Mouse (Mus musculus) bone marrow, adult 2 months (tissue): ENCODE measurements at regions not wholly inside any gene's neighbourhood (a gene's known extent, or its start where the extent isn't known, plus 50 kb on each side); places are given as distances from the start of the nearest gene placed in this dataset.

Source experiments
- H3K27ac ChIP-seq: fragments of 200-500 bp; 2 replicates; pipeline ENCODE4 v1.5.1; 2012; ENCODE audit warnings: low read depth, mild to moderate bottlenecking, control low read depth, inconsistent platforms, low read length; ENCODE audit not compliant: control insufficient read depth, poor library complexity, insufficient read depth
- H3K4me1 ChIP-seq: fragments of 200-500 bp; 2 replicates; pipeline ENCODE4 v1.6.1; 2011; ENCODE audit warnings: low read length; ENCODE audit not compliant: control insufficient read depth, insufficient read depth
- H3K4me3 ChIP-seq: fragments of 200-500 bp; replicated peaks from 2 replicates; pipeline ENCODE3; 2011; ENCODE audit warnings: mild to moderate bottlenecking, low read depth, low read length, control low read depth; ENCODE audit not compliant: control insufficient read depth
- CTCF ChIP-seq: fragments of 200-500 bp; IDR thresholded peaks from 2 replicates; pipeline ENCODE4 v1.5.1; 2011; ENCODE audit warnings: low read length, control low read depth; ENCODE audit not compliant: control insufficient read depth, insufficient read depth
- POLR2A ChIP-seq: fragments of 200-500 bp; IDR thresholded peaks from 2 replicates; pipeline ENCODE4 v1.6.1; 2011; ENCODE audit warnings: low read depth, mild to moderate bottlenecking, control low read depth, low read length, borderline replicate concordance; ENCODE audit not compliant: control insufficient read depth
- whole genome bisulfite sequencing: fragments of 180-500 bp; shearing (Covaris S2); methylation state at CpG from one replicate; pipeline ENCODE4 v1.1.7; 2018; 5-methylcytosine and 5-hydroxymethylcytosine counted together

- Histone ChIP-seq H3K4me3 (no peak overlapping the region), H3K4me1 (no peaks in the 10 kb centered on the region), H3K27ac (no peak overlapping the region)
- 73% methylated on average over 6 of the region's 6 CpGs for WGBS
- TF ChIP-seq POLR2A = no peak
- TF ChIP-seq CTCF = no peak
Measured at GRCm38 (mm10) chr4:89379622-89380329, 68.9 kb upstream of the Cdkn2b start.

DNA sequence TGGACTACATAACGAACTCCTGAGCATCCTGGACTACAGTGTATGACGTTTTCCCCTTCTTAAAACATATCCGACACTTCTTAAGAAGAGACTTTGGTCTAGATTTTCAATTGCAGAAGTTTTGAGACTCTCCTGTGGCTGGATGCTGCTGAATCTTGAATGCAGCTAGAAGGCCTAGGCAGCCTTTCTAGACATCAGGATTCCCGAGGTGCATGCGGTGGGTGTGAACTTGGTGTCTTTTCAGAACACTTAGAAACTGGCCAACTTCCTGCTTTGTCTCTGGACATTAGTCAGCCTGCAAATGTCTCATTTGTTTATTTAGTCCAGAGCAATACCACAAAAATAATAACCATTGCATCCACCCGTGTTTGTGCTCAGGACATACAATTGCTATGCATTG lies 61.8 kb upstream of the Cdkn2b start:
- Histone ChIP-seq H3K4me1 (no peaks in the 10 kb centered on the region), H3K4me3 (no peak overlapping the region), H3K27ac (no peak overlapping the region)
- WGBS = 50% methylated on average over 6 of the region's 6 CpGs
- TF ChIP-seq POLR2A = no peak
- no peak for TF ChIP-seq CTCF

DNA sequence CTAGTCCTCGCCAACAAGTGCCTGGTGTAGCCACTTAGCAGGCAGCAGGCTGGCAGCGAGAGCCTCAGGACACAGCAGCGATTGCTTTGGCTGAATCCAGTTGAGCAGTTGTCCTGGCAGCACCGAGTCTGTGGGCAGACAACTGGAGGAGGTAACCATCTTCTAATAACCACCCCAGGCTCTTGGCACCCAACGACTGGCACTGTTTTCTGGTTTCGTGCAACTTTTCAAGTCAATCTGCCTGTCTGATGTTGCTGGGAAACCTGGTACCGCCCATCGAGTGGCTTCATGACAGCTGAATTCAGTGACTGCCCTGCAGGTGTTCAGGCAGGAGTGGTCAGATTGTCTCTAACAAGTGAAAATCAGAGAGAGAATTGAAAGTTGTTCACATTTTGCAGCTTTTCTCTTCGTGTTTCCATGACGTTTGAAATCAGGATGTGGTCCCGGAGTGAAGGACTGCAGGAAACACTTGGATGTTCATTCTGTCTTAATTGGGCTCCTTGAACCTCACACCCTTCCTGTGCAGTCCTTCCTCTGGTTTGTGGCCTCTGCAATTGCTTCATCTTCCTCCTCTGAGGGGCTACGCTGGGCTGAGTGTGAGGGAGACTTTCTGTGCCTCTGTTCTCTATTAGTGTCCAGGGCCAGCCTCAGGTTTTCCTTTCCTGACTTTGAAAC lies 58.1 kb upstream of the Cdkn2b start:
- TF ChIP-seq POLR2A (no peak), CTCF (no peak)
- Histone ChIP-seq H3K4me1 (no peaks in the 10 kb centered on the region), H3K27ac (no peak overlapping the region), H3K4me3 (no peak overlapping the region)
- 19% methylated on average over 12 of the region's 12 CpGs for WGBS

DNA sequence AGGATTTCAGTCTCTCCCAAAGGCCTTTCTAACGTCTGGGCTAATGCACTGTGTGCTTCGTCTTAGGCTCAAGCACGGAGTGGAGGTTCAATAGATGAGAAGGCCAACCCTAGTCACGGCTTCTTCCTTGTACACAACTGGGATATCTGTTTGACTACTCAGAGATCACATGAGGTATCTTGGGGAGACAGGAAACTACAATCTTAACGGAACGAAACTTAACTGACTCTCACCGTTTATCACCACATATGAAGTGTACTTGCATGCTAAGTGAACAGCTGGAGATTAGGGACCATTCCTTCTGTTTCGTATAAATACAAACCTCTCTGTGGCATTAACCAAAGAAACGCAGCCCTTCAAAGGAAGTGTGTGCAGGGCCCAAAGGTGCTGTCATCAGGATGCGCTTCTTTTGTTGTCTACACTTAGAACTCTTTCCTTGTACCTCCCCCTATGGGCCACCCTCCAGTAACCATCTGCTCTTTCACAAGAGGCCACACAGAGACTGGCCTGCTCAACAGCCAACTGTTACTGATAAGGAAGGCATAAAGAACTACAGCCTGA lies 55.8 kb upstream of the Cdkn2b start:
- H3K27ac ChIP-seq = no peak overlapping the region
- no peaks in the 10 kb centered on the region for H3K4me1 ChIP-seq
- no peak overlapping the region for H3K4me3 ChIP-seq
- no peak for TF ChIP-seq POLR2A
- no peak for TF ChIP-seq CTCF
- WGBS = 33% methylated on average over 10 of the region's 10 CpGs

GRCm38 (mm10) chr4:89365875-89366274 lies 55.0 kb upstream of the Cdkn2b start:
- H3K4me3 ChIP-seq = no peak overlapping the region
- TF ChIP-seq CTCF (no peak), POLR2A (no peak)
- H3K27ac ChIP-seq = no peak overlapping the region
- WGBS = 38% methylated on average over 5 of the region's 5 CpGs
- H3K4me1 ChIP-seq = no peaks in the 10 kb centered on the region

- no peak for TF ChIP-seq CTCF
- TF ChIP-seq POLR2A = no peak
- 35% methylated on average over 2 of the region's 2 CpGs for WGBS
- Histone ChIP-seq H3K4me3 (no peak overlapping the region), H3K4me1 (no peaks in the 10 kb centered on the region), H3K27ac (no peak overlapping the region)
Measured at GRCm38 (mm10) chr4:89363150-89363683, 52.4 kb upstream of the Cdkn2b start.

GRCm38 (mm10) chr4:89362650-89363049 lies 51.8 kb upstream of the Cdkn2b start:
- Histone ChIP-seq H3K4me3 (no peak overlapping the region), H3K4me1 (no peaks in the 10 kb centered on the region), H3K27ac (no peak overlapping the region)
- 40% methylated on average over 3 of the region's 3 CpGs for WGBS
- TF ChIP-seq CTCF (no peak), POLR2A (no peak)

- TF ChIP-seq CTCF (no peak), POLR2A (no peak)
- H3K27ac ChIP-seq = no peak overlapping the region
- 88% methylated on average over 7 of the region's 7 CpGs for WGBS
Measured at GRCm38 (mm10) chr4:89361316-89361715, 50.5 kb upstream of the Cdkn2b start.

More at GRCm38 (mm10) chr4:89361316-89361715, 50.5 kb upstream of the Cdkn2b start:
- Histone ChIP-seq H3K4me1 (no peaks in the 10 kb centered on the region), H3K4me3 (no peak overlapping the region)
